Mouse (Mus musculus) lung, postnatal 0 days (tissue): ENCODE measurements around the gene Lypd6b.

Experiments used
- CTCF ChIP-seq: IDR thresholded peaks from 2 replicates; pipeline ENCODE4 v1.5.1; 2016; ENCODE audit warnings: antibody characterized with exemption, mild to moderate bottlenecking
- EP300 ChIP-seq: IDR thresholded peaks from 2 replicates; pipeline ENCODE4 v1.6.1; 2016; ENCODE audit warnings: antibody characterized with exemption, mild to moderate bottlenecking, control low read depth

DNA sequence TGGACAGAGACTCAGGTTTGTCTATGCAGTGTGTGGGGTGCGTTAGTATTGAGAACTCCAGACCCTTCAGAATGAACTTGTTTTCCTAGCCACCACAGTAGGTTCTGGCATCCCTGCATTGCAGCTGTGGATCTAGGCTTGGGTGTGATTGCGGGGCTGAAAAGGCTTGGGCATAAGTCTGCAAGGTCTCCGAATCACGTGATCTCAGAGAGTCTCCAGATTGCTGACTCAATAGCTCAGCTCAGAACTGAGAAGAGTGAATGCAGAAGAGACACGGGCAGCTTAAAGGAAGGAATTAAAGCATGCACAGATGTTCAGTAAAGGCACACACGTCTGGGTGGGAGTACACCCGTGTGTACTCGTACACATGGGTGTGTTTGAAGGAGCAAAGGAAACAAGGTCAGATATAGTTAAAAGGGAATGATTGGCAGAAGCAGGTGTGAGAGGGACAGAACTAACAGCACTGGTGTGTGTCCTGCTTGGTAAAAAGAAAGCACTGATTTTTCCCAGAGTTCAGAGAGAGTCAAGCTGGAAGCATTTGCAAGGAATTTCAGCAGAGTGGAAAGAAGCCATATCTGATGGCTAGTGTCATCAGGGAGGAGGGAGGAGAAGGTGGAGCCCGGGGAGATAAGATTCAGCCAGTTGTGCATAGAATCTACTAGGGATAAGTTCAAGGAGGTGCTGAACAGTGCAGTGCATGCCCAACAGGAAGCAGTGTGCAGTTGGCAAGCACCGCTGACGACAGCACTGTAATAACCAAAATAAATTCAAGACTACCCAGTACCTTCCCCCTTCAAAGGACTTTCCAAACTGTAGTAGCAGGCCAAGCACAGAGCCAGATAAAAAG, 37.5 kb upstream of the Lypd6b start:
- TF ChIP-seq CTCF (no peak), EP300 (no peak)
